Mouse (Mus musculus): ENCODE measurements around the gene Nfkbiz. TPM values are rescaled to one million over a fixed set of nuclear protein-coding genes. Genes with fewer than 3 reads are reported as not detected.

The Nfkbiz gene
- polyA plus RNA-seq, 2 experiments from 2014 or later, result 28.6 to 30.5 TPM

DNA sequence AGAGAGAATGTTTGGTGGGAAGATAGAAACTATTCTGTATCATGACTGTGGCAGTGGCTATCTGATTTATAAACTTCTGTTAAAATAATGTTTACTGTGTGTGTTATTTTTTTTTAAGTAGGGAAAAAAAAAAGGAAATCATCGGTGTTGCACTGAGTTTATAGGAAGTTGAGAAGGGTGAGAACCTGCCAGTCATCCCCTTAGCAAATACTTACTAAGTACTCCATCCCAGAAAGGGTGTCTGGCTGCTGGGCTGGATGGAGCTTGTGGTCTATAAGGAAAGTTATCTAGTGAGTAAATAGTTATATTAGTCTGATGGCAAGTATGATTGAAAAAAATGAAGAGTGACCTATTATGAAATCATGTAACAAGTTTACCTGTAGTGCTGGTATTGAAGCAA is 37.1 kb downstream of the Nfkbiz start:
- no peak for ATAC-seq

- no peak for ATAC-seq
Measured at GRCm38 (mm10) chr16:55798845-55799244, 39.9 kb downstream of the Nfkbiz start.

DNA sequence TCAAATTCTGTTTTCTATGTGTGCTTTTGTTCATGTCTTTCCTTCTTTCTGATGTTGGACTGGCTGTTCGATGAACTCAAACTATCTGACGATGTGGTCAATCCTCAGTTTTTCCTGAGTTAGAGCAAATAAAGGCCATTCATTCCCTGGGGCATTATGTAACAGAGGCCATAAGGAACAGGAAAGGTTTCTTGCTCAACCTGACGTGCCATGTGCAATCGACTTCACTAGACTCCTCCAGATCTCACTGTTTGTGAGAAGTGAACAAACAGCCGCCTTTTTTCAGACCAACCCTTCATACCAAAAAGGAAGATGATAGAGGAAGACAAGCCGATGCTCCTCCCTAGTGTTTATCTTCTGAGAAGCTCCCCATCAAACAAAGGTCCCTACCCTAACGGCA is 48.4 kb downstream of the Nfkbiz start:
- no peak for ATAC-seq

DNA sequence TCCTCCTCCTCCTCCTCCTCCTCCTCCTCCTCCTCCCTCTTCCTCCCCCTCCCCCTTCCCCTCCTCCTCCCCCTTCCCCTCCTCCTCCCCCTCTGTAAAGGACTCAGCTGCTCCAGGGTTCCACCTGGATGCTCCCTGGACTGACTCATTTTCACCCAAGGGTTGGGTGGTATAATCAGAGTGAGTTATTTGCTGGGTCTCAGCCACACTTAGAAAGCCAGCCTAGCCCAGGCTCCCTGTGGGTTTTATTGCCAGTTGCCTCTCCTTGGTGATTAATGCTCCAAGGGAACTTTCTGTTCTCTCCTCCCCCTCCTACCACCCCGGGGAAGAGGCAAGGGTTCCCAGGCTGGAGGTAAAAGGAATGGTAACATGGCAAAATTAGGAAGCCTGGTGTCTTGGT is 49.4 kb downstream of the Nfkbiz start:
- ATAC-seq, result no peak

DNA sequence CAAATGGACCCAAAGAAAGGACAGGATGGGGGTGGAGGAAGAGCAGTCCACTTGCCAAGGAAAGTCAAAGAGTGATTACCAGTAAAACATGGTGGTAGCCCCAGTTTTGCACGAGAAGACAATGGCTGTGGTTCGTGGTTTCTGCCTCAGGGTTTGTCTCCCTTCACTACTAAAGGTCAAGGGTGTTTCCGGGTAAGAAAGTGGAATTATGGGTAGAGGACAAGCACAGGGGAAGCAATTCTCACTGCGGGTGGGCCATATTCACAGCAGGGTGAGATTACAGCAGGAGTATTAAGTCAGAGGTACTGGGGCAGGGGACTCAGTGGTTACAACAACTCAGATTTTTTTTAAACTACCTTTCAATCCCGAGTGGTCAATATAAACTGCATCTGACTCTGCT is 50.0 kb downstream of the Nfkbiz start:
- peak; percentile 16 for ATAC-seq

DNA sequence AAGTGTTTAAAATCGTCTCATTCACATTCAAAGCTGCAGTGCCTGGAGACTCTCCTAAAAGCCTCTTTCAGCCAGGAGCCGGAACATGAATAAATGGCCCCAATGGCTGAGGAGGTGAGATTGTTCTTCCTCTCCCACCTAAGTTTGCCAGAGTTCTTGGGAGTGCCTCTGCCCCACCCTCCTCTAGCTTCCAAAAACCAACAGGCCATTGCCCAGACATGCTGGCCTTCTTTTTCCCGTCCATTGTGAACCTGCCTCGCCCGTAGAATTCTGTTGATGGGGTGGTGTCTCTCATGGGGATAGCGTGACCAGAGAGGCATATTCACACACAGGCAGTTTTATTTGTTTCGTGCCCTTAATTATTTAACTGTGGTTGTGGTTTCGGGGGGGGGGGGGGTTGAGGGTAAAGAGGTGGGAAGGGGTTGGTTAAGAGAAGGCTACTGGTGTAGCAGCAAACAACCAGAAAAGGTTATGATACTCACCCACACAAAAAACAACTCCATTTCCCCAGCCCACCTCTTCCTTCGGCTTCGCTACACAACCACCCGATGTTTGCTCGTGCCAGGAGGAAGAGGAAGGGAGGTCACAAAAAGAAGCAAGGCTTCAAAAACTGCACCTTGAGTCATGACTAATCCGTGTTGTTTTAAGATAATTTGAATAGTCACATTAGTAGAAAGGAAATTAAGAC is 51.2 kb downstream of the Nfkbiz start:
- ATAC-seq, result peak; percentile 73

- ATAC-seq, result no peak
Measured at GRCm38 (mm10) chr16:55784379-55784778, 54.3 kb downstream of the Nfkbiz start.

- no peak for ATAC-seq
Measured at GRCm38 (mm10) chr16:55783923-55784322, 54.8 kb downstream of the Nfkbiz start.

- ATAC-seq, result no peak
Measured at GRCm38 (mm10) chr16:55782911-55783310, 55.8 kb downstream of the Nfkbiz start.

DNA sequence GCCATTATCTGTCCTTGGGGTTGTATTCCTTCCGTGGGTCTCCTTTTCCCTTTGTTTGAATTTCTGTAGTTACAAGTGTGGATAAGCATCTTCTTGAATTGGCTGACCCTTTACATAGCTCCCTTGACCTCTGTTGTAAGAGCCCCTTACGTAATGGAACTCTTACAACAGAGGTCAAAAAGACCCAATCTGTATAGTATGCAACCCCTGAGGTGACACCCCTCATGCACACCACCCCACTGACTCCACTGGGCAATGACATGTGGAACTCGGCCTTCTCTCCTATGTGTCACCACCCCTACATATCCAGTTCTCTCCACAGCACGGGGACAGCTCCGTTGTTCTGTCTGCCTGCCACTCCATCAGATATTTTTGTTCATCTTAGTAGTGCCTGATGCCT is 56.9 kb downstream of the Nfkbiz start:
- ATAC-seq, result no peak

DNA sequence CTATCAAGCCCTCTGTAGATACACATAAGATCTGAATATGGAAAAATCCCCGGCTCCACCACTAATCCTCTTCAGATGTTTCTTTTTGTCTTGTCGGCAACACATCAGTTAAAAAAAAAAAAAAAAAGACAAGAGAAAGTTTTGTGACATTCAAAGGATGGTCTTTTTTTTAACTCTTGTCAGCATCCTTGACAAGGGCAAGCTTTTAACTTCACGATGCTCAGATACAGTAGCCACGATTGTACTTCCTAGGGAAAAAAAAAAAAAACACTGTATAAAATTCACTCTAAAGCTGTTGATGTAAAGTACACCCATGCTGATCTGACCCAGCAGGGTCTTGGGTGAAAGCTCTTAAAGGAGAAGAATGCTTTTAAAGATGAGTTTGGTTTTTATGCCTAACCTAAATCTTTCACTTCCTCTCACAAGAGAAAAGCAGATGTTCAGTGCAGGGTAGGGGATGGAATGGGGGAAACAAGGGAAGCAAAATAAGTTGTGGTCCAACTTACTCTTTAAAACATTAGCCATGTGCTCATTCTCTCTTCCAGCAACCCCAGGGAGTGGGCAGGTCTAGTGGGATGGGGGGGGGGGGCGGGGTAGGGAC is 57.6 kb downstream of the Nfkbiz start:
- ATAC-seq, result no peak

GRCm38 (mm10) chr16:55776329-55776728 is 62.4 kb downstream of the Nfkbiz start:
- no peak for ATAC-seq

GRCm38 (mm10) chr16:55770247-55770646 is 68.5 kb downstream of the Nfkbiz start:
- peak; percentile 76 for ATAC-seq

Other genes starting within 250 kb of the Nfkbiz start
- 10 to 100 TPM; 15.0 to 28.2 TPM for gene Nxpe3, start 56.4 kb upstream of the Nfkbiz start, polyA plus RNA-seq (2017; shearing (Covaris generic))
- gene Cep97, start 96.0 kb upstream of the Nfkbiz start, polyA plus RNA-seq (2017; shearing (Covaris generic)), result 10 to 100 TPM; 22.8 to 28.3 TPM
- 1,000 to 10,000 TPM; 1,908 to 2,087 TPM for gene Rpl24, start 127.4 kb upstream of the Nfkbiz start, polyA plus RNA-seq (2017; shearing (Covaris generic))
- gene Zbtb11, start 135.0 kb upstream of the Nfkbiz start, polyA plus RNA-seq (2017; shearing (Covaris generic)), result 10 to 100 TPM; 23.9 to 26.0 TPM
- gene Pcnp, start 190.8 kb upstream of the Nfkbiz start, polyA plus RNA-seq (2017; shearing (Covaris generic)), result 100 to 1,000 TPM; 227 to 239 TPM
- 10 to 100 TPM; 25.4 to 29.0 TPM for gene Trmt10c, start 198.9 kb upstream of the Nfkbiz start, polyA plus RNA-seq (2017; shearing (Covaris generic))
- gene Senp7, start 209.4 kb upstream of the Nfkbiz start, polyA plus RNA-seq (2017; shearing (Covaris generic)), result 10 to 100 TPM; 51.4 to 54.0 TPM